Mouse (Mus musculus): ENCODE measurements around the gene Riox1. TPM values are rescaled to one million over a fixed set of nuclear protein-coding genes. Genes with fewer than 3 reads are reported as not detected.
"Not testable (repeated sequence)": the region's sequence is repeated elsewhere in the genome, so short reads cannot be mapped to it uniquely, and the experiment has no call there.

Gene Riox1
- polyA plus RNA-seq, 1 experiment from 2014 or later: 21.7 TPM

- H3K4me2 ChIP-seq: no peak overlapping the region
- H3K4me3 ChIP-seq (replicated peaks): no peak overlapping the region
- H3K36me3 ChIP-seq: no peaks in the 10 kb centered on the region
- WGBS: 65% methylated on average over 7 of the region's 7 CpGs
- ATAC-seq (ENCODE audit: insufficient number of reproducible peaks, insufficient read depth, low FRiP score, low TSS enrichment, low read depth): no peak
- H3K4me1 ChIP-seq (replicated peaks): peaks cover 24% of the 10 kb centered on the region
- H3K9ac ChIP-seq (replicated peaks): no peak overlapping the region
- H3K27me3 ChIP-seq: no peaks in the 10 kb centered on the region
- no peaks in the 10 kb centered on the region for H3K9me3 ChIP-seq
- no peak overlapping the region for H3K27ac ChIP-seq
Measured at GRCm38 (mm10) chr12:83925160-83925703, 25.2 kb upstream of the Riox1 start.

- no peak overlapping the region for H3K27ac ChIP-seq
- ATAC-seq (ENCODE audit: insufficient number of reproducible peaks, insufficient read depth, low FRiP score, low TSS enrichment, low read depth): no peak
- whole genome bisulfite sequencing: 84% methylated on average over 2 of the region's 2 CpGs
Measured at GRCm38 (mm10) chr12:83926061-83926460, 24.3 kb upstream of the Riox1 start.

GRCm38 (mm10) chr12:83927747-83928146 lies 22.7 kb upstream of the Riox1 start:
- H3K4me2 ChIP-seq: no peak overlapping the region
- H3K4me3 ChIP-seq (replicated peaks): no peak overlapping the region
- WGBS: 91% methylated on average over 4 of the region's 4 CpGs
- H3K36me3 ChIP-seq: no peaks in the 10 kb centered on the region
- no peak overlapping the region for H3K27ac ChIP-seq
- H3K9ac ChIP-seq (replicated peaks): no peak overlapping the region
- ATAC-seq (ENCODE audit: insufficient number of reproducible peaks, insufficient read depth, low FRiP score, low TSS enrichment, low read depth): no peak
- H3K9me3 ChIP-seq: no peaks in the 10 kb centered on the region
- peaks cover 17% of the 10 kb centered on the region for H3K4me1 ChIP-seq (replicated peaks)
- H3K27me3 ChIP-seq: no peaks in the 10 kb centered on the region

More at GRCm38 (mm10) chr12:83926061-83926460, 24.3 kb upstream of the Riox1 start:
- no peak overlapping the region for H3K4me3 ChIP-seq (replicated peaks)
- no peaks in the 10 kb centered on the region for H3K9me3 ChIP-seq
- H3K4me2 ChIP-seq: no peak overlapping the region
- no peak overlapping the region for H3K9ac ChIP-seq (replicated peaks)
- H3K27me3 ChIP-seq: no peaks in the 10 kb centered on the region
- H3K36me3 ChIP-seq: no peaks in the 10 kb centered on the region
- peaks cover 19% of the 10 kb centered on the region for H3K4me1 ChIP-seq (replicated peaks)

- no peak for ATAC-seq (ENCODE audit: insufficient number of reproducible peaks, insufficient read depth, low FRiP score, low TSS enrichment, low read depth)
- Histone ChIP-seq H3K27me3 (no peaks in the 10 kb centered on the region), H3K4me2 (no peak overlapping the region)
Measured at GRCm38 (mm10) chr12:83929186-83929804, 21.1 kb upstream of the Riox1 start.

GRCm38 (mm10) chr12:83937600-83937999 lies 12.8 kb upstream of the Riox1 start:
- H3K4me1 ChIP-seq (replicated peaks): no peaks in the 10 kb centered on the region
- no peak overlapping the region for H3K4me3 ChIP-seq (replicated peaks)
- no peaks in the 10 kb centered on the region for H3K36me3 ChIP-seq
- no peak overlapping the region for H3K4me2 ChIP-seq
- no peak for ATAC-seq (ENCODE audit: insufficient number of reproducible peaks, insufficient read depth, low FRiP score, low TSS enrichment, low read depth)
- 64% methylated on average over 10 of the region's 10 CpGs for WGBS
- H3K9ac ChIP-seq (replicated peaks): no peak overlapping the region
- H3K27ac ChIP-seq: no peak overlapping the region
- H3K27me3 ChIP-seq: no peaks in the 10 kb centered on the region
- H3K9me3 ChIP-seq: no peaks in the 10 kb centered on the region

More at GRCm38 (mm10) chr12:83929186-83929804, 21.1 kb upstream of the Riox1 start:
- no peak overlapping the region for H3K9ac ChIP-seq (replicated peaks)
- H3K9me3 ChIP-seq: no peaks in the 10 kb centered on the region
- no peaks in the 10 kb centered on the region for H3K36me3 ChIP-seq
- H3K4me3 ChIP-seq (replicated peaks): no peak overlapping the region
- 64% methylated on average over 2 of the region's 2 CpGs for WGBS
- H3K4me1 ChIP-seq (replicated peaks): peaks cover 2% of the 10 kb centered on the region; the same call in 1 of the 2 replicates
- H3K27ac ChIP-seq: no peak overlapping the region

GRCm38 (mm10) chr12:83938592-83938991 lies 11.8 kb upstream of the Riox1 start:
- H3K27me3 ChIP-seq; ATAC-seq (ENCODE audit: insufficient number of reproducible peaks, insufficient read depth, low FRiP score, low TSS enrichment, low read depth); H3K9ac ChIP-seq (replicated peaks); H3K4me3 ChIP-seq (replicated peaks); H3K4me1 ChIP-seq (replicated peaks); H3K9me3 ChIP-seq; H3K27ac ChIP-seq; H3K4me2 ChIP-seq; H3K36me3 ChIP-seq: not testable (repeated sequence)
- 37% methylated on average over 1 of the region's 1 CpGs for WGBS

GRCm38 (mm10) chr12:83939332-83939731 lies 11.1 kb upstream of the Riox1 start:
- no peaks in the 10 kb centered on the region for H3K9me3 ChIP-seq
- H3K4me1 ChIP-seq (replicated peaks): no peaks in the 10 kb centered on the region
- H3K4me2 ChIP-seq: no peak overlapping the region
- no peak overlapping the region for H3K27ac ChIP-seq
- no peak overlapping the region for H3K4me3 ChIP-seq (replicated peaks)
- no peaks in the 10 kb centered on the region for H3K36me3 ChIP-seq
- 76% methylated on average over 2 of the region's 2 CpGs for WGBS
- no peak overlapping the region for H3K9ac ChIP-seq (replicated peaks)
- ATAC-seq (ENCODE audit: insufficient number of reproducible peaks, insufficient read depth, low FRiP score, low TSS enrichment, low read depth): no peak
- no peaks in the 10 kb centered on the region for H3K27me3 ChIP-seq

- H3K4me1 ChIP-seq (replicated peaks): no peaks in the 10 kb centered on the region
- no peaks in the 10 kb centered on the region for H3K36me3 ChIP-seq
- no peaks in the 10 kb centered on the region for H3K9me3 ChIP-seq
- no peaks in the 10 kb centered on the region for H3K27me3 ChIP-seq
- no peak overlapping the region for H3K9ac ChIP-seq (replicated peaks)
- H3K27ac ChIP-seq: no peak overlapping the region
- H3K4me3 ChIP-seq (replicated peaks): no peak overlapping the region
- no peak for ATAC-seq (ENCODE audit: insufficient number of reproducible peaks, insufficient read depth, low FRiP score, low TSS enrichment, low read depth)
- 76% methylated on average over 4 of the region's 4 CpGs for WGBS
- no peak overlapping the region for H3K4me2 ChIP-seq
Measured at GRCm38 (mm10) chr12:83940031-83940430, 10.4 kb upstream of the Riox1 start.

GRCm38 (mm10) chr12:83941938-83942337 lies 8.5 kb upstream of the Riox1 start:
- no peaks in the 10 kb centered on the region for H3K36me3 ChIP-seq
- no peaks in the 10 kb centered on the region for H3K27me3 ChIP-seq
- H3K9me3 ChIP-seq: no peaks in the 10 kb centered on the region
- H3K4me3 ChIP-seq (replicated peaks): no peak overlapping the region
- WGBS: 89% methylated on average over 3 of the region's 3 CpGs
- no peaks in the 10 kb centered on the region for H3K4me1 ChIP-seq (replicated peaks)
- H3K9ac ChIP-seq (replicated peaks): no peak overlapping the region
- no peak overlapping the region for H3K27ac ChIP-seq
- no peak overlapping the region for H3K4me2 ChIP-seq
- ATAC-seq (ENCODE audit: insufficient number of reproducible peaks, insufficient read depth, low FRiP score, low TSS enrichment, low read depth): no peak

GRCm38 (mm10) chr12:83947260-83947811 lies 3.1 kb upstream of the Riox1 start:
- Histone ChIP-seq H3K4me3 (replicated peaks) (no peak overlapping the region), H3K9me3 (0 out of 2 replicates have a peak, but pooled peaks cover 4% of the 10 kb centered on the region), H3K36me3 (peaks cover 2% of the 10 kb centered on the region), H3K27me3 (no peaks in the 10 kb centered on the region), H3K27ac (no peak overlapping the region), H3K4me2 (no peak overlapping the region), H3K4me1 (replicated peaks) (peaks cover 13% of the 10 kb centered on the region), H3K9ac (replicated peaks) (no peak overlapping the region)
- 89% methylated on average over 8 of the region's 8 CpGs for WGBS
- no peak for ATAC-seq (ENCODE audit: insufficient number of reproducible peaks, insufficient read depth, low FRiP score, low TSS enrichment, low read depth)

- Histone ChIP-seq H3K4me1 (replicated peaks) (peaks cover 25% of the 10 kb centered on the region), H3K4me3 (replicated peaks) (no peak overlapping the region), H3K9me3 (0 out of 2 replicates have a peak, but pooled peaks cover 4% of the 10 kb centered on the region), H3K9ac (replicated peaks) (no peak overlapping the region), H3K27me3 (no peaks in the 10 kb centered on the region), H3K36me3 (peaks cover 15% of the 10 kb centered on the region), H3K27ac (no peak overlapping the region), H3K4me2 (no peak overlapping the region)
- no peak for ATAC-seq (ENCODE audit: insufficient number of reproducible peaks, insufficient read depth, low FRiP score, low TSS enrichment, low read depth)
- 82% methylated on average over 4 of the region's 4 CpGs for WGBS
Measured at GRCm38 (mm10) chr12:83949043-83949442, 1.4 kb upstream of the Riox1 start.
